Mouse (Mus musculus) left cerebral cortex, adult 18-20 months (tissue): ENCODE results near the gene Adgrg2. TPM values are rescaled to one million over a fixed set of nuclear protein-coding genes. Genes with fewer than 3 reads are reported as not detected.

ENCODE experiments used
- DNase-seq, 2 experiments: peaks; one replicate each; pipeline ENCODE4 v3.0.0; 2021 to 2022; ENCODE audit warnings: low spot score in 2 of 2, mixed read lengths in 1 of 2
- total RNA-seq, 2 experiments: library from RNA; stranded (reverse); gene quantifications; 2 replicates each; pipeline ENCODE4 v1.2.3; 2021

Adgrg2 gene
- total RNA-seq, 2 experiments from 2014 or later = 1.0 to 1.3 TPM

- no peak for DNase-seq
Observed at GRCm38 (mm10) chrX:160501095-160501494, 110.6 kb downstream of the Adgrg2 start.

GRCm38 (mm10) chrX:160501687-160502047 is 111.2 kb downstream of the Adgrg2 start:
- DNase-seq = no peak

- peak; percentile 77 for DNase-seq
Observed at GRCm38 (mm10) chrX:160502048-160503041, 111.9 kb downstream of the Adgrg2 start, which contains the start of gene Phka2. TSS of gene Phka2 (plus strand) at chrX:160502166.

- DNase-seq = no peak
Observed at GRCm38 (mm10) chrX:160509046-160509445, 118.6 kb downstream of the Adgrg2 start.

- no peak for DNase-seq
Observed at GRCm38 (mm10) chrX:160510197-160510596, 119.7 kb downstream of the Adgrg2 start.

- DNase-seq = no peak
Observed at GRCm38 (mm10) chrX:160516027-160516426, 125.5 kb downstream of the Adgrg2 start.

GRCm38 (mm10) chrX:160542772-160543171 is 152.3 kb downstream of the Adgrg2 start:
- peak; percentile 5 to 10 for DNase-seq

Other genes with a start within 250 kb of the Adgrg2 start
- 10 to 100 TPM; 31.1 to 38.2 TPM for gene Phka2, start 111.5 kb downstream of the Adgrg2 start, total RNA-seq